Mouse (Mus musculus) myocyte (in vitro differentiated cells): ENCODE data around the gene Ripor2. TPM values are rescaled to one million over a fixed set of nuclear protein-coding genes. Genes with fewer than 3 reads are reported as not detected.
A peak's percentile ranks its signal among the peaks of the same experiment; 100 is the strongest.

ENCODE experiments used
- H3K27me3 ChIP-seq: one replicate; pipeline ENCODE4 v1.6.1; 2011; ENCODE audit not compliant: control insufficient read depth, insufficient read depth, insufficient read length
- H3K36me3 ChIP-seq: one replicate; pipeline ENCODE4 v1.6.1; 2011; ENCODE audit not compliant: control insufficient read depth, insufficient read depth
- H3K4me2 ChIP-seq: one replicate; pipeline ENCODE4 v1.6.1; 2011; ENCODE audit warnings: low read depth, control low read depth
- H3K4me3 ChIP-seq: one replicate; pipeline ENCODE4 v1.5.1; 2011; ENCODE audit warnings: mild to moderate bottlenecking, control low read depth, moderate library complexity
- H3K79me2 ChIP-seq: one replicate; pipeline ENCODE4 v1.6.1; 2011; ENCODE audit not compliant: control insufficient read depth, insufficient read depth
- H3ac ChIP-seq: one replicate; pipeline ENCODE4 v1.6.1; 2011; ENCODE audit not compliant: control insufficient read depth, insufficient read length
- CEBPB ChIP-seq: IDR thresholded peaks from 2 replicates; pipeline ENCODE4 v1.6.1; 2011; ENCODE audit warnings: mild to moderate bottlenecking, moderate library complexity; ENCODE audit not compliant: poor library complexity, insufficient read depth, severe bottlenecking
- E2F4 ChIP-seq: IDR thresholded peaks from one replicate; pipeline ENCODE4 v1.6.1; 2011; ENCODE audit warnings: mild to moderate bottlenecking, control low read depth, moderate library complexity; ENCODE audit not compliant: insufficient read depth
- MAX ChIP-seq: IDR thresholded peaks from one replicate; pipeline ENCODE4 v1.6.1; 2011; ENCODE audit warnings: low read depth, mild to moderate bottlenecking, control low read depth
- MYOD1 ChIP-seq, 3 experiments: IDR thresholded peaks; one replicate each; pipeline ENCODE4 v1.6.1; 2011; ENCODE audit warnings: control low read depth in 2 of 3, low read depth in 2 of 3, mild to moderate bottlenecking in 2 of 3, moderate library complexity in 1 of 3; ENCODE audit not compliant: insufficient read length in 2 of 3, control insufficient read depth in 1 of 3
- MYOG ChIP-seq, 3 experiments: IDR thresholded peaks; one replicate each; pipeline ENCODE4 v1.6.1; 2011; ENCODE audit warnings: control low read depth in 2 of 3, low read depth in 2 of 3, mild to moderate bottlenecking in 2 of 3; ENCODE audit not compliant: insufficient read length in 2 of 3, control insufficient read depth in 1 of 3, insufficient read depth in 1 of 3
- POLR2A ChIP-seq: IDR thresholded peaks from one replicate; pipeline ENCODE4 v1.6.1; 2011; ENCODE audit warnings: low read depth, mild to moderate bottlenecking, control low read depth, moderate library complexity; ENCODE audit not compliant: insufficient read length
- POLR2AphosphoS2 ChIP-seq: IDR thresholded peaks from one replicate; pipeline ENCODE4 v1.6.1; 2011; ENCODE audit warnings: low read depth, control low read depth; ENCODE audit not compliant: insufficient read length
- REST ChIP-seq: IDR thresholded peaks from one replicate; pipeline ENCODE4 v1.6.1; 2011; ENCODE audit warnings: mild to moderate bottlenecking, control low read depth, moderate library complexity; ENCODE audit not compliant: insufficient read depth, insufficient read length
- SRF ChIP-seq: IDR thresholded peaks from one replicate; pipeline ENCODE4 v1.6.1; 2011; ENCODE audit warnings: low read depth; ENCODE audit not compliant: control insufficient read depth, insufficient read length
- TCF12 ChIP-seq: IDR thresholded peaks from one replicate; pipeline ENCODE4 v1.6.1; 2011; ENCODE audit warnings: mild to moderate bottlenecking, control low read depth; ENCODE audit not compliant: poor library complexity, insufficient read depth, severe bottlenecking
- TCF3 ChIP-seq: IDR thresholded peaks from one replicate; pipeline ENCODE4 v1.6.1; 2011; ENCODE audit warnings: low read depth, control low read depth; ENCODE audit not compliant: insufficient read length
- USF1 ChIP-seq: IDR thresholded peaks from one replicate; pipeline ENCODE4 v1.6.1; 2011; ENCODE audit warnings: low read depth, mild to moderate bottlenecking, control low read depth, moderate library complexity
- polyA plus RNA-seq: library from polyadenylated mRNA; unstranded; fragments of >200 nt; fragmentation: generic; extraction: Trizol; gene quantifications from one replicate; pipeline ENCODE4 v1.2.1, GENCODE M21; 2012; ENCODE audit warnings: missing spikeins

Gene Ripor2
- polyA plus RNA-seq, 1 experiment = 1.3 TPM

DNA sequence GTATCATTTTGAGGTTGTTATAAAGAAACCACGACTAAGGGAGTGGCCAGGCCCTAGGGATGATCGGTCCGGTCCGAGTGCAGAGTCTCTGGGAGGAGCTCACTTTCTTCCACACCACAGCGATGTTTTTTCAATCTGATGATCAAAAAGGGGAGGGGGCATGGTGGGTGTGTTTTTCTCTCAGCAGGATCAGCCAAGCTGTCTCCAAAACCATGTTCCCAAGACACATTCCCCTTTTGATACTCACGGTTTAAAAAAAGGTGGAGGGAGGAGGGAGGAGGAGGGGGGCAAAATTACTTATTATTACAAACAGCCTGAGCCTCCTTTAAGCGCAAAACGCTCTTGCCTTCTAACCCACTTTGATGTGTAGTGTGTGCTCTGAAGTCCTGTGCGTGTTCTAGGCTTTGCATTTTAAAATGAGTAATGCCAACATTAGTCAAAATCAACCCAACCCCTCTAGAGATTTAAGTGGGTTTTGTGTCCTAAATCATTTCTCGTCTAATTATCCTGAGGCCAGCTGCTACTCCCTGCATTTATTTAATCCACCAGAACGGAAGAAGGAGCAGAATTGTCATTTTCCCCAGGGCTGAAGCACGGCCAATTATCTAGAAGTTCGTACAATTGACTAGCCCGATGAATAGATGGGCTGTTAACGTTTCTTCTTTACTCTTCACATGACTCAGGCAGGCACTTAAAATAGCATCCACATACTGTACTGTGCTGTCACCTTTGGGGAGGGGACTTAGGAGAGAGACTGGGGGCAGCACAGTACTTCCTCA is 74.9 kb downstream of the Ripor2 start:
- no peaks in the 10 kb centered on the region for H3K36me3 ChIP-seq
- H3ac ChIP-seq = no peak overlapping the region
- no peaks in the 10 kb centered on the region for H3K27me3 ChIP-seq
- peak overlapping the region; percentile 11 for H3K4me3 ChIP-seq
- peak overlapping the region; percentile 91 for H3K4me2 ChIP-seq
- no peaks in the 10 kb centered on the region for H3K79me2 ChIP-seq
- TF ChIP-seq CEBPB = no peak
- TF ChIP-seq TCF3 = no peak
- TF ChIP-seq MYOG (IDR thresholded peaks at IDR 0.05; ENCODE audit: control insufficient read depth in 1 of 3, insufficient read depth in 1 of 3, insufficient read length in 2 of 3, low read depth in 2 of 3) = no peak
- no peak for TF ChIP-seq REST
- TF ChIP-seq SRF = no peak
- TF ChIP-seq POLR2AphosphoS2 = no peak
- no peak for TF ChIP-seq MAX
- no peak for TF ChIP-seq E2F4
- TF ChIP-seq MYOD1 (IDR thresholded peaks at IDR 0.05; ENCODE audit: control insufficient read depth in 1 of 3, insufficient read length in 2 of 3, low read depth in 2 of 3) = no peak
- no peak for TF ChIP-seq TCF12
- TF ChIP-seq USF1 = no peak
- TF ChIP-seq POLR2A = no peak

DNA sequence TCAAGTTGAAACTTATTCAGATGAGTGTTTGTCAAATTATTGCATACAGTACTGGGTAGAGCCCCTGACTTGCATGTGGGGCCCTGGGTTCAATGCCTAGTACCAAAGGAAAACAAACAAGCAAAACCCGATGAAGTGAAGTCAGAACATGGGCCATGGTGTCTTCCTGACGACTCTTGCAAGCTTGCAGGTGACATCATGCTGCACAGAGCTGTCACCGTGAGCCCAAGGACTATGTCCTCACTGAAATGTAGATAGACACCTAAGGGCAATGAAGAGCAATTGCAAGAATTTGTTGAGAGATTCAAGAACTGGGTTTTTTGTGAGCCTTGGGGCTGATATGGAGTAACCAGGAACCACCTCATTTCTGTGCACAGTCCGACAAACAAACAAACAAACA is 84.8 kb downstream of the Ripor2 start:
- H3K36me3 ChIP-seq = no peaks in the 10 kb centered on the region
- no peak overlapping the region for H3K4me2 ChIP-seq
- TF ChIP-seq MYOG (IDR thresholded peaks at IDR 0.05; ENCODE audit: control insufficient read depth in 1 of 3, insufficient read depth in 1 of 3, insufficient read length in 2 of 3, low read depth in 2 of 3) (no peak), USF1 (no peak), TCF3 (no peak), MYOD1 (IDR thresholded peaks at IDR 0.05; ENCODE audit: control insufficient read depth in 1 of 3, insufficient read length in 2 of 3, low read depth in 2 of 3) (no peak), TCF12 (no peak), POLR2AphosphoS2 (no peak), E2F4 (no peak), SRF (no peak), REST (no peak), CEBPB (no peak), POLR2A (no peak), MAX (no peak)
- H3K27me3 ChIP-seq = no peaks in the 10 kb centered on the region
- no peaks in the 10 kb centered on the region for H3K79me2 ChIP-seq
- no peak overlapping the region for H3ac ChIP-seq
- no peak overlapping the region for H3K4me3 ChIP-seq

DNA sequence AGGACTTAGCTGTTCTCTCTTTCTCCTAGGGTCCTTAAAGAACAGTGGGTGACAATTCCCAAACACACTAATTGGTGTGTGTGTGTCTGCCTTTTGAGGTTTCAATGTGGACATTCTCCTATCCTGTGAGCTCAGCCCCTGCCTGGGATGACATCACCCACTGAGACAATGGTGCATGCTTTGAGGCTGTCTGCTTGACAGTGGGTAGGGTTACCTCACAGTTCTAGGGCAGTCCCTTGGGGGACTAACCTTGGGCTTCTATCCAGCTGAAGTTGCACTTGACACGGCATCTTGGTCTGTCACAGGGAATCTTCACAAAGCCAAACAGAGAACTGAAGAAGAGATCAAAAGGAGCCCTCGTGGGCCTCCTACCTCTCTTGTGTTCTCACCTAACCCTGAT is 86.6 kb downstream of the Ripor2 start:
- Histone ChIP-seq H3K36me3 (no peaks in the 10 kb centered on the region), H3ac (no peak overlapping the region), H3K27me3 (no peaks in the 10 kb centered on the region), H3K4me3 (no peak overlapping the region), H3K79me2 (no peaks in the 10 kb centered on the region), H3K4me2 (no peak overlapping the region)
- no peak for TF ChIP-seq POLR2A
- TF ChIP-seq MAX = no peak
- TF ChIP-seq CEBPB = no peak
- TF ChIP-seq SRF = no peak
- TF ChIP-seq MYOD1 (IDR thresholded peaks at IDR 0.05; ENCODE audit: control insufficient read depth in 1 of 3, insufficient read length in 2 of 3, low read depth in 2 of 3) = no peak
- no peak for TF ChIP-seq REST
- TF ChIP-seq E2F4 = no peak
- TF ChIP-seq TCF3 = no peak
- TF ChIP-seq USF1 = no peak

DNA sequence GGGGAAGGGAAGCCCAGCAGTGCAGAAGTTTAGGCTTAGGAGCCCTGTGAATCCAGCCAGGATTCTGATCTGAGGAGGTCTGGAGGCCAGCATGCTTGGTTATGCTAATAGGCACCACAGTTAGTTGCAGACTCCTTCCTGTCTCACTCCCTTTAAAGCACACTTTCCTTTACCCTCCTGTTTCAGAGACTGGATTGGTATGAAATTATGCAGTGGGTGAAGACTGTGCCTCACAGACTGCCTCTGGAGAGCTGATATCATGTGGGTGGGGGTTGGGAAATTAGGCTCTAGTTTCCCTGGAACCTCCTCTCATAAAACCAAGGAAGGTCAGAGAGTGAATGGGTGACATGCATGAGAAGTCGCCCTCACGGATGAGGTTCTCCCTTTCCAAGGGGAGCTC is 88.7 kb downstream of the Ripor2 start:
- H3K36me3 ChIP-seq = no peaks in the 10 kb centered on the region
- no peaks in the 10 kb centered on the region for H3K27me3 ChIP-seq
- TF ChIP-seq E2F4 (no peak), TCF12 (no peak), USF1 (no peak), CEBPB (no peak), MAX (no peak), TCF3 (no peak), MYOD1 (IDR thresholded peaks at IDR 0.05; ENCODE audit: control insufficient read depth in 1 of 3, insufficient read length in 2 of 3, low read depth in 2 of 3) (no peak), REST (no peak), POLR2AphosphoS2 (no peak), MYOG (IDR thresholded peaks at IDR 0.05; ENCODE audit: control insufficient read depth in 1 of 3, insufficient read depth in 1 of 3, insufficient read length in 2 of 3, low read depth in 2 of 3) (no peak), POLR2A (no peak), SRF (no peak)
- H3K79me2 ChIP-seq = no peaks in the 10 kb centered on the region
- no peak overlapping the region for H3K4me3 ChIP-seq
- no peak overlapping the region for H3K4me2 ChIP-seq
- no peak overlapping the region for H3ac ChIP-seq

DNA sequence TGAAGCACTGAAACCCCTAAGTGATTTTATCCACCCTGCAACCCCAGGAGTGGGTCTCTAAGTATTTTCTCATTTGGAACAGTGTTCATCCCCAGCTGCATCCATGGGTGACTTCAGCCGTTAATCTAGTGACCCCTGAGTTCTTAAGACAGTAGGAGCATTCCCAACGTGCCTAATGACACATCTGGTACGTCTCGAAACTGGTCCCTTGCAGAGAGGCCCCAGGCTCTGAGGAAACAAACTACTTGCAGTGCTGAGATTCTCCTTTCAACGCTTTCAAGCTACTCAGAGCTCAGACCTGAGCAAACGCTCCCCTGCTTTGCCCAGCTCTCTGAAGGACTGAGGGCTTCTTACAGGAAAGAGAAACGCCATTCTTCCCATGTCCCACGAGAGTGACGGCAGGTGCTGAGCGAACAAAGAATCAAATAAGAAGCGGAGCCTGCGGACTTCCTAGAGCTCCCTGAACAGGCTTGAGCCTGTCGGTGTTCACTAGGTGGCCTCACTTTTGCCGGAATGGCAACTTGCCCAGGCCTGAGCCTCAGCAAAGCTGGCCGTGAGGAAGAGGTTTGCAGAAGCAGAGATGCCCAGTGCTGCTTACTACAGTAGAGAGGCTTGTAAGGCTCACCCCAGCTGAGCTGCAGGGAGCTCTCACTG is 97.2 kb downstream of the Ripor2 start:
- H3K27me3 ChIP-seq = no peaks in the 10 kb centered on the region
- no peak overlapping the region for H3ac ChIP-seq
- no peaks in the 10 kb centered on the region for H3K36me3 ChIP-seq
- H3K79me2 ChIP-seq = no peaks in the 10 kb centered on the region
- no peak for TF ChIP-seq MYOG (IDR thresholded peaks at IDR 0.05; ENCODE audit: control insufficient read depth in 1 of 3, insufficient read depth in 1 of 3, insufficient read length in 2 of 3, low read depth in 2 of 3)
- TF ChIP-seq TCF3 = no peak
- TF ChIP-seq TCF12 = no peak
- no peak for TF ChIP-seq REST
- no peak for TF ChIP-seq CEBPB
- no peak for TF ChIP-seq POLR2AphosphoS2
- no peak for TF ChIP-seq MYOD1 (IDR thresholded peaks at IDR 0.05; ENCODE audit: control insufficient read depth in 1 of 3, insufficient read length in 2 of 3, low read depth in 2 of 3)
- TF ChIP-seq POLR2A = no peak
- no peak for TF ChIP-seq USF1
- TF ChIP-seq MAX = no peak
- H3K4me2 ChIP-seq = no peak overlapping the region
- H3K4me3 ChIP-seq = no peak overlapping the region
